Mouse (Mus musculus): Measurements from ENCODE around the gene Igfbpl1. TPM values are rescaled to one million over a fixed set of nuclear protein-coding genes. Genes with fewer than 3 reads are reported as not detected.

Igfbpl1 gene
- polyA plus RNA-seq, 1 experiment from 2014 or later = 7.4 TPM

GRCm38 (mm10) chr4:45844355-45844754 lies 17.6 kb upstream of the Igfbpl1 start:
- H3K4me1 ChIP-seq = peaks cover 10% of the 10 kb centered on the region
- DNase-seq (ENCODE audit: low spot score) = no peak
- no peak overlapping the region for H3K27ac ChIP-seq
- H3K36me3 ChIP-seq = no peaks in the 10 kb centered on the region
- H3K4me3 ChIP-seq = no peak overlapping the region
- H3K9me3 ChIP-seq = no peaks in the 10 kb centered on the region
- 39% methylated on average over 14 of the region's 14 CpGs for WGBS
- H3K27me3 ChIP-seq (ENCODE audit: insufficient read depth, poor library complexity, severe bottlenecking) = peaks cover 41% of the 10 kb centered on the region

- no peaks in the 10 kb centered on the region for H3K36me3 ChIP-seq
- DNase-seq (ENCODE audit: low spot score) = no peak
- no peak overlapping the region for H3K4me3 ChIP-seq
- H3K9me3 ChIP-seq = no peaks in the 10 kb centered on the region
- 49% methylated on average over 5 of the region's 5 CpGs for WGBS
- peaks cover 16% of the 10 kb centered on the region; the same call in 1 of the 2 replicates for H3K4me1 ChIP-seq
- H3K27ac ChIP-seq = no peak overlapping the region
- H3K27me3 ChIP-seq (ENCODE audit: insufficient read depth, poor library complexity, severe bottlenecking) = peaks cover 35% of the 10 kb centered on the region
Observed at GRCm38 (mm10) chr4:45833461-45833860, 6.7 kb upstream of the Igfbpl1 start.

- peaks cover 50% of the 10 kb centered on the region for H3K27me3 ChIP-seq (ENCODE audit: insufficient read depth, poor library complexity, severe bottlenecking)
- WGBS = 90% methylated on average over 7 of the region's 7 CpGs
Observed at GRCm38 (mm10) chr4:45831996-45832395, 5.3 kb upstream of the Igfbpl1 start.

GRCm38 (mm10) chr4:45829907-45830759 lies 3.4 kb upstream of the Igfbpl1 start:
- Histone ChIP-seq H3K4me1 (peaks cover 32% of the 10 kb centered on the region), H3K4me3 (no peak overlapping the region), H3K27me3 (ENCODE audit: insufficient read depth, poor library complexity, severe bottlenecking) (peaks cover 69% of the 10 kb centered on the region), H3K36me3 (no peaks in the 10 kb centered on the region), H3K9me3 (no peaks in the 10 kb centered on the region), H3K27ac (no peak overlapping the region; the same call in 1 of the 2 replicates)
- DNase-seq (ENCODE audit: low spot score) = no peak
- 66% methylated on average over 13 of the region's 13 CpGs for WGBS

More at GRCm38 (mm10) chr4:45831996-45832395, 5.3 kb upstream of the Igfbpl1 start:
- H3K4me3 ChIP-seq = no peak overlapping the region
- no peak overlapping the region for H3K27ac ChIP-seq
- DNase-seq (ENCODE audit: low spot score) = no peak
- H3K4me1 ChIP-seq = peaks cover 18% of the 10 kb centered on the region; the same call in 1 of the 2 replicates
- no peaks in the 10 kb centered on the region for H3K36me3 ChIP-seq
- no peaks in the 10 kb centered on the region for H3K9me3 ChIP-seq

GRCm38 (mm10) chr4:45824761-45825556 lies 1.8 kb downstream of the Igfbpl1 start:
- Histone ChIP-seq H3K9me3 (no peaks in the 10 kb centered on the region), H3K4me1 (peaks cover 68% of the 10 kb centered on the region), H3K27ac (peak overlapping the region; percentile 85), H3K36me3 (peaks cover 2% of the 10 kb centered on the region; the same call in 1 of the 2 replicates), H3K27me3 (ENCODE audit: insufficient read depth, poor library complexity, severe bottlenecking) (peaks cover 79% of the 10 kb centered on the region), H3K4me3 (peak overlapping the region; percentile 66)
- WGBS = 25% methylated on average over 14 of the region's 14 CpGs
- DNase-seq (ENCODE audit: low spot score) = no peak

- Histone ChIP-seq H3K27me3 (ENCODE audit: insufficient read depth, poor library complexity, severe bottlenecking) (peaks cover 72% of the 10 kb centered on the region), H3K27ac (peak overlapping the region; percentile 85), H3K9me3 (no peaks in the 10 kb centered on the region), H3K4me1 (peaks cover 75% of the 10 kb centered on the region), H3K36me3 (peaks cover 2% of the 10 kb centered on the region; the same call in 1 of the 2 replicates), H3K4me3 (peak overlapping the region; percentile 66)
- peak; percentile 90 for DNase-seq (ENCODE audit: low spot score)
- 5% methylated on average over 10 of the region's 10 CpGs for WGBS
Observed at GRCm38 (mm10) chr4:45824049-45824760, 2.5 kb downstream of the Igfbpl1 start.

GRCm38 (mm10) chr4:45822781-45823575 lies 3.7 kb downstream of the Igfbpl1 start:
- no peaks in the 10 kb centered on the region for H3K9me3 ChIP-seq
- no peak overlapping the region for H3K4me3 ChIP-seq
- H3K4me1 ChIP-seq = peaks cover 81% of the 10 kb centered on the region
- 31% methylated on average over 11 of the region's 11 CpGs for WGBS
- H3K27ac ChIP-seq = peak overlapping the region; percentile 69
- H3K36me3 ChIP-seq = peaks cover 2% of the 10 kb centered on the region; the same call in 1 of the 2 replicates
- DNase-seq (ENCODE audit: low spot score) = no peak
- peaks cover 59% of the 10 kb centered on the region for H3K27me3 ChIP-seq (ENCODE audit: insufficient read depth, poor library complexity, severe bottlenecking)

GRCm38 (mm10) chr4:45821995-45822394 lies 4.7 kb downstream of the Igfbpl1 start:
- Histone ChIP-seq H3K4me3 (no peak overlapping the region), H3K36me3 (peaks cover 2% of the 10 kb centered on the region; the same call in 1 of the 2 replicates), H3K27ac (peak overlapping the region; percentile 47; the same call in 1 of the 2 replicates), H3K4me1 (peaks cover 86% of the 10 kb centered on the region), H3K9me3 (no peaks in the 10 kb centered on the region), H3K27me3 (ENCODE audit: insufficient read depth, poor library complexity, severe bottlenecking) (peaks cover 50% of the 10 kb centered on the region)
- WGBS = 31% methylated on average over 3 of the region's 3 CpGs
- no peak for DNase-seq (ENCODE audit: low spot score)

- 17% methylated on average over 8 of the region's 8 CpGs for WGBS
- H3K27ac ChIP-seq = peak overlapping the region; percentile 88
- peaks cover 2% of the 10 kb centered on the region; the same call in 1 of the 2 replicates for H3K36me3 ChIP-seq
- peak overlapping the region; percentile 45 for H3K4me3 ChIP-seq
- H3K9me3 ChIP-seq = no peaks in the 10 kb centered on the region
- peaks cover 89% of the 10 kb centered on the region for H3K4me1 ChIP-seq
- peaks cover 40% of the 10 kb centered on the region for H3K27me3 ChIP-seq (ENCODE audit: insufficient read depth, poor library complexity, severe bottlenecking)
- DNase-seq (ENCODE audit: low spot score) = no peak
Observed at GRCm38 (mm10) chr4:45820074-45820830, 6.5 kb downstream of the Igfbpl1 start.

- Histone ChIP-seq H3K4me3 (peak overlapping the region; percentile 45), H3K4me1 (peaks cover 82% of the 10 kb centered on the region)
- 1% methylated on average over 17 of the region's 17 CpGs for WGBS
Observed at GRCm38 (mm10) chr4:45819208-45819931, 7.4 kb downstream of the Igfbpl1 start.

GRCm38 (mm10) chr4:45818814-45819207 lies 7.9 kb downstream of the Igfbpl1 start:
- WGBS = 13% methylated on average over 4 of the region's 4 CpGs
- peaks cover 33% of the 10 kb centered on the region for H3K27me3 ChIP-seq (ENCODE audit: insufficient read depth, poor library complexity, severe bottlenecking)
- peak overlapping the region; percentile 45 for H3K4me3 ChIP-seq
- H3K4me1 ChIP-seq = peaks cover 76% of the 10 kb centered on the region
- no peak for DNase-seq (ENCODE audit: low spot score)
- H3K36me3 ChIP-seq = peaks cover 13% of the 10 kb centered on the region
- H3K27ac ChIP-seq = peak overlapping the region; percentile 88
- H3K9me3 ChIP-seq = no peaks in the 10 kb centered on the region

More at GRCm38 (mm10) chr4:45819208-45819931, 7.4 kb downstream of the Igfbpl1 start:
- H3K9me3 ChIP-seq = no peaks in the 10 kb centered on the region
- peaks cover 9% of the 10 kb centered on the region for H3K36me3 ChIP-seq
- H3K27ac ChIP-seq = peak overlapping the region; percentile 88
- peaks cover 36% of the 10 kb centered on the region for H3K27me3 ChIP-seq (ENCODE audit: insufficient read depth, poor library complexity, severe bottlenecking)
- DNase-seq (ENCODE audit: low spot score) = peak; percentile 97

Data from heart, embryonic 10.5 days (tissue).